Mouse (Mus musculus) liver, embryonic 15.5 days (tissue): ENCODE results near the gene Atp6v1b1. TPM values are rescaled to one million over a fixed set of nuclear protein-coding genes. Genes with fewer than 3 reads are reported as not detected.

Experiments
- polyA plus RNA-seq: library from polyadenylated mRNA; unstranded; fragments of >200 nt; fragmentation: Nextera tagmentation; extraction: Ambion mirVana; gene quantifications from 2 replicates; pipeline ENCODE4 v1.2.1, GENCODE M21; 2015

The Atp6v1b1 gene
- polyA plus RNA-seq, 1 experiment from 2014 or later = not detected

Other genes starting within 250 kb of the Atp6v1b1 start
- 26.4 and 28.4 TPM in 2 replicates for gene Dguok, start 236.0 kb upstream of the Atp6v1b1 start, polyA plus RNA-seq
- gene Actg2, start 206.7 kb upstream of the Atp6v1b1 start, polyA plus RNA-seq = 4.1 and 7.2 TPM in 2 replicates
- gene Stambp, start 170.3 kb upstream of the Atp6v1b1 start, polyA plus RNA-seq = 8.9 and 9.6 TPM in 2 replicates
- 10.5 and 17.6 TPM in 2 replicates for gene Clec4f, start 86.8 kb upstream of the Atp6v1b1 start, polyA plus RNA-seq
- gene Cd207, start 65.1 kb upstream of the Atp6v1b1 start, polyA plus RNA-seq = 0.85 and 0.92 TPM in 2 replicates
- gene Vax2, start 31.7 kb upstream of the Atp6v1b1 start, polyA plus RNA-seq = not detected in 2 replicates
- gene Ankrd53, start 19.7 kb downstream of the Atp6v1b1 start, polyA plus RNA-seq = not detected in 2 replicates
- gene Tex261, start 32.8 kb downstream of the Atp6v1b1 start, polyA plus RNA-seq = 42.3 and 44.0 TPM in 2 replicates
- 16.6 and 20.1 TPM in 2 replicates for gene Nagk, start 52.0 kb downstream of the Atp6v1b1 start, polyA plus RNA-seq
- 3.3 and 3.7 TPM in 2 replicates for gene Paip2b, start 88.8 kb downstream of the Atp6v1b1 start, polyA plus RNA-seq
- gene Zfp638, start 124.1 kb downstream of the Atp6v1b1 start, polyA plus RNA-seq = 14.5 and 16.8 TPM in 2 replicates